In the genomic region with DNA sequence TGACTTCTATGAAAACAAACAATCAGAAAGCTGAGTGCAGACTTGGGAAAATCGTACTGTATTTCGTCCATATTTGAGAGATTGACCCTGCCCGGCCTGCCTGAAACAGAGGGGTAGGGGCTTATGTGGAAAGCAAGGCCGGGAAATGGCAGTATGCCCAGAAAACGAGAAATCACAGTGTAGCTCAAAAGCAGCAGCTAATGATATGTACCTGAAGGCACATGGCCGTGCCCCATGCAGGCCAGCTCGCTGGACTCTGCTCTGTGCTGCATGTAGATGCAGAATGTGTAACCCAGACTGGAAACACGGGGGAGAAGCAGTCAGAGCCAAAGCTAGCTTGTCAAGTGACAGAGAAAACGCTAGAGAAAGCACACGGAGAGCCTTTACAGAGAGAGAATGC, we compare ENCODE assay signal across 16 mouse cellular contexts. TPM values are rescaled to one million over a fixed set of nuclear protein-coding genes. Genes with fewer than 3 reads are reported as not detected.
DNase-seq lines count a peak whose midpoint lies in the region; ATAC-seq lines count a peak whose summit lies in the region.
"Had no signal": no experiment of that assay in that cellular context is flagged by ENCODE, and none has a peak within 500 bp of the region (broad histone marks: within the 10 kb centered on the region; RNA-seq: fewer than 3 reads in every experiment).

No protein-coding gene starts in this region.

- no peak overlapping the region for H3K4me3 ChIP-seq in kidney, embryonic 15.5 days (replicated peaks)
- H3K4me3 ChIP-seq in intestine, embryonic 15.5 days (replicated peaks): no peak overlapping the region
- H3K4me3 ChIP-seq: heart, embryonic 10.5 days; lung, embryonic 15.5 days; neural tube, embryonic 12.5 days had no signal

- H3K27ac ChIP-seq in kidney, embryonic 15.5 days: no peak overlapping the region
- H3K27ac ChIP-seq in intestine, embryonic 15.5 days: no peak overlapping the region
- H3K27ac ChIP-seq: heart, embryonic 10.5 days; lung, embryonic 15.5 days; neural tube, embryonic 12.5 days had no signal

- intact Hi-C loops in left cerebral cortex, postnatal 14 days (cut with DNase I): no loop called here

- no peaks in the 10 kb centered on the region for H3K9me3 ChIP-seq in kidney, embryonic 15.5 days (replicated peaks)
- H3K9me3 ChIP-seq in intestine, embryonic 15.5 days: no peaks in the 10 kb centered on the region
- H3K9me3 ChIP-seq: G1E; heart, embryonic 10.5 days; lung, embryonic 15.5 days; neural tube, embryonic 12.5 days had no signal

- no peak overlapping the region for H3K9ac ChIP-seq in kidney, embryonic 15.5 days
- no peak overlapping the region for H3K9ac ChIP-seq in intestine, embryonic 15.5 days
- H3K9ac ChIP-seq: lung, embryonic 15.5 days; neural tube, embryonic 12.5 days had no signal

- no peak for ATAC-seq in kidney, embryonic 15.5 days (replicated peaks; ENCODE audit: low FRiP score)
- ATAC-seq in intestine, embryonic 15.5 days: peak; percentile 32; the same call in 1 of the 2 replicates
- ATAC-seq in erythroid progenitor cell, adult 5-6 weeks (replicated peaks; ENCODE audit: low FRiP score, poor library complexity, severe bottlenecking): no peak
- ATAC-seq: midbrain, embryonic 16.5 days had no signal

- no peaks in the 10 kb centered on the region for H3K27me3 ChIP-seq in kidney, embryonic 15.5 days
- H3K27me3 ChIP-seq in intestine, embryonic 15.5 days (replicated peaks): no peaks in the 10 kb centered on the region
- H3K27me3 ChIP-seq: lung, embryonic 15.5 days; neural tube, embryonic 12.5 days had no signal

- peak; percentile 59 for DNase-seq in kidney, adult 11 months
- peak; percentile 24 for DNase-seq in brain, adult 2 months (ENCODE audit: low read depth, low spot score)
- peak; percentile 54 to 78 for DNase-seq in kidney, postnatal 25 days
- no peak for DNase-seq in left cerebral cortex, postnatal 14 days (ENCODE audit: low spot score in 2 of 2)
- DNase-seq: adrenal gland, postnatal 10 days; cerebellum, adult 9-10 months; gastrocnemius, postnatal 36 days; heart, postnatal 14 days had no signal

- 76% methylated on average over 10 of the region's 10 CpGs for WGBS in kidney, embryonic 15.5 days
- 70% methylated on average over 10 of the region's 10 CpGs for WGBS in intestine, embryonic 15.5 days

- no peaks in the 10 kb centered on the region for H3K4me1 ChIP-seq in kidney, embryonic 15.5 days
- H3K4me1 ChIP-seq in intestine, embryonic 15.5 days (replicated peaks): peaks cover 11% of the 10 kb centered on the region; the same call in 1 of the 2 replicates
- H3K4me1 ChIP-seq: neural tube, embryonic 12.5 days had no signal

- H3K36me3 ChIP-seq in kidney, embryonic 15.5 days: peaks cover 3% of the 10 kb centered on the region; the same call in 1 of the 2 replicates
- H3K36me3 ChIP-seq in intestine, embryonic 15.5 days: no peaks in the 10 kb centered on the region
- H3K36me3 ChIP-seq: lung, embryonic 15.5 days had no signal

- H3K4me2 ChIP-seq in kidney, embryonic 15.5 days: no peak overlapping the region
- H3K4me2 ChIP-seq in intestine, embryonic 15.5 days (replicated peaks): no peak overlapping the region
- H3K4me2 ChIP-seq: lung, embryonic 15.5 days; neural tube, embryonic 12.5 days had no signal

RNA-seq across cellular contexts. Expression of a gene that starts 12.6 kb away (rescaled TPM):
- polyA plus RNA-seq in kidney, embryonic 15.5 days (2015; fragmentation: Nextera tagmentation; extraction: Ambion mirVana): 8.8 and 9.8 TPM in 2 replicates
- polyA plus RNA-seq in intestine, embryonic 15.5 days (2015; fragmentation: Nextera tagmentation; extraction: Ambion mirVana): 7.5 and 8.2 TPM in 2 replicates
- 5.4 and 10.8 TPM in 2 replicates for total RNA-seq in erythroid progenitor cell, adult 5-6 weeks (2015; ENCODE audit: low replicate concordance)
- 7.3 and 9.5 TPM in 2 replicates for total RNA-seq in erythroid progenitor cell, adult 5-6 weeks (2017; ENCODE audit: low replicate concordance)
- 10 to 100 TPM; 41.4 to 45.3 TPM for total RNA-seq in left cerebral cortex, postnatal 14 days (2021)

RNA-seq across cellular contexts. Expression of a gene that starts 57.8 kb away (rescaled TPM):
- polyA plus RNA-seq in kidney, embryonic 15.5 days (2015; fragmentation: Nextera tagmentation; extraction: Ambion mirVana): 39.5 and 40.8 TPM in 2 replicates
- 24.7 and 25.2 TPM in 2 replicates for polyA plus RNA-seq in intestine, embryonic 15.5 days (2015; fragmentation: Nextera tagmentation; extraction: Ambion mirVana)
- 18.0 and 24.3 TPM in 2 replicates for total RNA-seq in erythroid progenitor cell, adult 5-6 weeks (2015; ENCODE audit: low replicate concordance)
- total RNA-seq in erythroid progenitor cell, adult 5-6 weeks (2017; ENCODE audit: low replicate concordance): 42.5 and 62.1 TPM in 2 replicates
- 10 to 100 TPM; 46.2 to 49.5 TPM for total RNA-seq in left cerebral cortex, postnatal 14 days (2021)

Comparison
In these comparisons a context has a peak if more than half of its experiments do, and no peak if none do; other contexts are left out.
1. DNase-seq: peak in kidney, adult 11 months (single experiment), brain, adult 2 months (single experiment) and kidney, postnatal 25 days (2 of 2); none in left cerebral cortex, postnatal 14 days (0 of 2).